Mouse (Mus musculus) spleen, adult 2 months (tissue): ENCODE measurements around the gene Coasy. TPM values are rescaled to one million over a fixed set of nuclear protein-coding genes. Genes with fewer than 3 reads are reported as not detected.

Source experiments
- DNase-seq, 2 experiments: peaks; one replicate each; pipeline versions ENCODE4 v3.0.0 to v3.0.0-alpha.2; 2012 to 2021; ENCODE audit warnings: low spot score in 2 of 2, low read depth in 1 of 2
- H3K27ac ChIP-seq: fragments of 200-500 bp; 2 replicates; pipeline ENCODE4 v1.5.1; 2012; ENCODE audit warnings: low read length, inconsistent platforms; ENCODE audit not compliant: insufficient read depth
- H3K27me3 ChIP-seq: fragments of 200-500 bp; 2 replicates; pipeline ENCODE4 v1.6.1; 2012; ENCODE audit warnings: mild to moderate bottlenecking, moderate library complexity, low read length, inconsistent platforms; ENCODE audit not compliant: control insufficient read depth, insufficient read depth
- H3K36me3 ChIP-seq: fragments of 200-500 bp; 2 replicates; pipeline ENCODE4 v1.6.1; 2012; ENCODE audit warnings: mild to moderate bottlenecking, low read length, inconsistent platforms; ENCODE audit not compliant: control insufficient read depth, insufficient read depth
- H3K4me1 ChIP-seq: fragments of 200-500 bp; 2 replicates; pipeline ENCODE4 v1.6.1; 2011; ENCODE audit warnings: inconsistent platforms; ENCODE audit not compliant: control insufficient read depth, insufficient read depth, insufficient read length
- H3K4me3 ChIP-seq: fragments of 200-500 bp; 2 replicates; pipeline ENCODE4 v1.5.1; 2011; ENCODE audit warnings: mild to moderate bottlenecking, inconsistent platforms; ENCODE audit not compliant: insufficient read depth, insufficient read length; ENCODE audit errors: extremely low read depth
- CTCF ChIP-seq: fragments of 200-500 bp; IDR thresholded peaks from 2 replicates; pipeline ENCODE4 v1.5.1; 2011; ENCODE audit warnings: mild to moderate bottlenecking, inconsistent platforms; ENCODE audit not compliant: insufficient read depth, insufficient read length, insufficient replicate concordance; ENCODE audit errors: extremely low read depth
- POLR2A ChIP-seq: fragments of 200-500 bp; IDR thresholded peaks from 2 replicates; pipeline ENCODE4 v1.6.1; 2011; ENCODE audit warnings: low read depth, low read length, inconsistent platforms
- WGBS: fragments of 180-500 bp; shearing (Covaris S2); methylation state at CpG from one replicate; pipeline ENCODE4 v1.1.7; 2018; 5-methylcytosine and 5-hydroxymethylcytosine counted together
- polyA plus RNA-seq: library from polyadenylated mRNA; depleted of rRNA; stranded (reverse); fragments of >200 nt; gene quantifications from 2 replicates; pipeline ENCODE4 v1.2.3, GENCODE M21; 2012

The Coasy gene
- polyA plus RNA-seq, 1 experiment: 26.6 TPM

DNA sequence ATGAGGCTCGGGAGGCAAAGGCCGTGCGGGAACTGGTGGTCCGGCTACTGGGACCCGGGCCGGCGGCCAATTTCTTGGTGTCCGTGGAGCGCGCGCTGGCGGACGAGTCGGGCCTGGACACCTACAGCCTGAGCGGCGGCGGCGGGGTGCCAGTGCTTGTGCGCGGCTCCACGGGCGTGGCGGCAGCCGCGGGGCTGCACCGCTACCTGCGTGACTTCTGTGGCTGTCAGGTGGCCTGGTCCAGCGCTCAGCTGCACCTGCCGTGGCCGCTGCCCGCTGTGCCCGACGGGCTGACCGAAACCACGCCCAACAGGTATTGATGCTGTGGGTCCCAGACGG lies 12.2 kb upstream of the Coasy start:
- WGBS: under 1% methylated on average over 36 of the region's 36 CpGs
- peak overlapping the region; percentile 75 for H3K27ac ChIP-seq
- H3K27me3 ChIP-seq: no peaks in the 10 kb centered on the region
- peak overlapping the region; percentile 78 for H3K4me3 ChIP-seq
- H3K36me3 ChIP-seq: no peaks in the 10 kb centered on the region
- TF ChIP-seq POLR2A: no peak
- no peak for TF ChIP-seq CTCF
- peaks cover 6% of the 10 kb centered on the region for H3K4me1 ChIP-seq
- DNase-seq: no peak

GRCm38 (mm10) chr11:101070987-101071386 lies 11.4 kb upstream of the Coasy start:
- Histone ChIP-seq H3K27me3 (no peaks in the 10 kb centered on the region), H3K27ac (no peak overlapping the region), H3K36me3 (no peaks in the 10 kb centered on the region; the same call in 1 of the 2 replicates), H3K4me1 (peaks cover 6% of the 10 kb centered on the region), H3K4me3 (no peak overlapping the region)
- TF ChIP-seq POLR2A (no peak), CTCF (no peak)
- no peak for DNase-seq
- WGBS: 85% methylated on average over 6 of the region's 6 CpGs

DNA sequence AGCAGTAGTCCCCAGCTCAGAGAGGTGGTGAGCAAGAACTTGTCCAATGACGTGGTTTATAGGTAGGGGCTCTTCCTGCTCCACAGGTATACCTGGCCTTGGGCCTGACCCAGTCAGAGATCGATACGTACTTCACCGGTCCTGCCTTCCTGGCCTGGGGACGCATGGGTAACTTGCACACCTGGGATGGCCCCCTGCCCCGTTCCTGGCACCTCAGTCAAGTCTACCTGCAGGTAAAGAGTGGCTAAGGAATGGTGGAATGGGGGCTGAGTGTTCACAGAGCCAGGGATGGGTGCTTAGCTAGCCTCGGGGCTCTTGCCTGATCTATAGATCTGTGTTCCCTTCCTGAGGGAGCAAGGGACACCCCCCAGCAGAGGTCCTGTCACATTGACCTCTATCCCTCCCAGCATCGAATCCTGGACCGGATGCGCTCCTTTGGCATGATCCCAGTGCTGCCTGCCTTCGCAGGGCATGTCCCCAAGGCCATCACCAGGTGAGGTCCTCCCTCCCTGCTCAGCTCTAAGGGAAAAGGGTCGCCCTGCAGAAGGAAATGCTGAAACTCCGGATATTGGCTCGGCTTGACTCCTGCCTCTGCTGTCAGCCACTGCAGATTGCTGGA lies 10.4 kb upstream of the Coasy start:
- 93% methylated on average over 14 of the region's 14 CpGs for WGBS
- H3K4me1 ChIP-seq: peaks cover 6% of the 10 kb centered on the region

DNA sequence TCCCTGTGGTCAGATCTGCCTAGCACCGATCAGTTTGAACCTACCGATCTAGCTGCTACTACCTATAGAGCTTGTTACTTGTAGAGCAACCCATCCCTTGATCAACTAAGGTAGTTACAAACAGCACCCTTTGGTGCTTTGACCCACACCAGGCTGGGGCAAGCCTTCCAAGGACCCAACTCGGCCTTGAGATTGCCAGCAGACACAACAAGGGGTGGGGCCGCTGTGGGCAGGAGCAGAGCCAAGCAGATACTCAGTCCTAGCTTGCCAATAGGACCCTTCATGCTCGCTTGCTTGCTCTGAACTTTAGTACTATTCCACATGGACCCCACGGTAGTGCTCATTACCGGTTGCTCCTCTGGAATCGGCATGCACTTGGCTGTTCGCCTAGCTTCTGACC lies 4.2 kb upstream of the Coasy start, which contains the start of gene Hsd17b1:
Gene Hsd17b1 (plus strand): TSS at position 291 of the 400 bp plus-strand sequence.
- H3K27me3 ChIP-seq: peaks cover 6% of the 10 kb centered on the region
- H3K36me3 ChIP-seq: peaks cover 10% of the 10 kb centered on the region
- H3K4me3 ChIP-seq: no peak within 1 kb of the TSS
- TF ChIP-seq POLR2A (no peak), CTCF (no peak)
- H3K4me1 ChIP-seq: peaks cover under 1% of the 10 kb centered on the region; the same call in 1 of the 2 replicates
- no peak within 1 kb of the TSS for H3K27ac ChIP-seq
- no peak for DNase-seq
- WGBS: 87% methylated on average over 9 of the region's 9 CpGs

More for the DNA sequence above, 10.4 kb upstream of the Coasy start:
- no peak for DNase-seq
- H3K27ac ChIP-seq: no peak overlapping the region
- no peaks in the 10 kb centered on the region for H3K27me3 ChIP-seq
- no peak for TF ChIP-seq CTCF
- no peak for TF ChIP-seq POLR2A
- H3K4me3 ChIP-seq: no peak overlapping the region
- H3K36me3 ChIP-seq: peaks cover 6% of the 10 kb centered on the region

DNA sequence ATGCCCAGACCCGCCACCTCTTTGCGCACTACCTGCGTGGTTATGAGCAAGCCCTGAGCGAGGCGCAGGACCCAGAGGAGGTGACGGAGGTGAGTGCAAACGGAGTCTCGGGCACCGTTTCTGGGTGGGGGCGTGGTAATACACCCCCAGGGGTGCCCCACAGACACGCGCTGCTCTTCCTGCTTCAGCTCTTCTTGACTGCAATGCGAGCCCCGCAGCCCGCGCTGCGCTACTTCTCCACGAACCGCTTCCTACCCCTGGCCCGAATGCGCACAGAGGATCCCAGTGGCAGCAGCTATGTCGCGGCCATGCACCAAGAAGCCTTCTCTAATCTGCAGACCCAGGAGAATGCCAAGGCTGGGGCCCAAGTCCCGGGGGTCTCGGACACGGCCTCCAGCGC lies 2.6 kb upstream of the Coasy start:
- Histone ChIP-seq H3K4me1 (peaks cover 4% of the 10 kb centered on the region; the same call in 1 of the 2 replicates), H3K4me3 (no peak overlapping the region), H3K36me3 (peaks cover 10% of the 10 kb centered on the region), H3K27ac (no peak overlapping the region), H3K27me3 (peaks cover 6% of the 10 kb centered on the region)
- DNase-seq: no peak
- WGBS: 8% methylated on average over 27 of the region's 27 CpGs
- TF ChIP-seq CTCF: no peak
- TF ChIP-seq POLR2A: no peak

DNA sequence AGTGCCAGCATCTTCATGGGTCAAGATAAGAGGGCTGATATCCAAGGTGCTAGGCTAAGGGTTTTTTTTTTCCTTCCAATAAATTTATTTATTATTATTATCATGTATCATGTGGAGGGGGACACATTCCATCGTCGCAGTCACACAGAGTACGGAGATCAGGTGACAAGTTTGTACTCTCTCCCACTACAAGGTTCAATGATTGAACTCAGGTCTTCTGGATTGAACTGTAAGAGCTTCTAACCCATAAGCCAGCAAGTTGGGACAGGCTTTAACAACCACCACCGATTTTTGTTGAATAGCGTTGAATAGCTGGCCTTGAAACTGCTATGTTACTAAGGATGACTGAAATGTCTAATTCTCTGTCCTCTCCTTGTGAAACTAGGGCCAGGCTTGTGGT lies 1.9 kb upstream of the Coasy start:
- no peak for DNase-seq
- peaks cover 4% of the 10 kb centered on the region; the same call in 1 of the 2 replicates for H3K4me1 ChIP-seq
- WGBS: 90% methylated on average over 5 of the region's 5 CpGs

GRCm38 (mm10) chr11:101081659-101082058 lies 706 bp upstream of the Coasy start:
- H3K4me1 ChIP-seq: peaks cover 11% of the 10 kb centered on the region; the same call in 1 of the 2 replicates
- peaks cover 8% of the 10 kb centered on the region for H3K36me3 ChIP-seq
- peak overlapping the region; percentile 89 for H3K27ac ChIP-seq
- WGBS: 18% methylated on average over 10 of the region's 10 CpGs
- TF ChIP-seq POLR2A (no peak), CTCF (no peak)
- H3K4me3 ChIP-seq: peak overlapping the region; percentile 72; the same call in 1 of the 2 replicates
- DNase-seq: no peak
- peaks cover 6% of the 10 kb centered on the region for H3K27me3 ChIP-seq

More for the DNA sequence above, 1.9 kb upstream of the Coasy start:
- TF ChIP-seq CTCF (no peak), POLR2A (no peak)
- no peak overlapping the region for H3K4me3 ChIP-seq
- peaks cover 12% of the 10 kb centered on the region for H3K36me3 ChIP-seq
- peaks cover 6% of the 10 kb centered on the region for H3K27me3 ChIP-seq
- H3K27ac ChIP-seq: no peak overlapping the region
